ENCODE assay signal across 25 mouse cellular contexts in genomic region chr10:40130126-40130525, GRCm38 (mm10). TPM values are rescaled to one million over a fixed set of nuclear protein-coding genes. Genes with fewer than 3 reads are reported as not detected.
DNase-seq lines count a peak whose midpoint lies in the region; ATAC-seq and TF ChIP-seq lines count a peak whose summit lies in the region.
"Had no signal": no experiment of that assay in that cellular context is flagged by ENCODE, and none has a peak within 500 bp of the region (broad histone marks: within the 10 kb centered on the region; RNA-seq: fewer than 3 reads in every experiment).

No protein-coding gene starts in this region.

- peak; percentile 36 for DNase-seq in liver, adult 2 months (ENCODE audit: extremely low read depth, low read depth, low spot score)
- no peak for DNase-seq in liver
- DNase-seq in liver, postnatal 0 days = no peak
- no peak for DNase-seq in cerebellum, adult 11-12 months
- DNase-seq: adrenal gland, adult 2 months; adrenal gland, postnatal 36 days; cerebellum, adult 9-10 months; cerebellum, postnatal 36 days; gastrocnemius, postnatal 36 days; heart, postnatal 36 days; kidney, adult 9 months; kidney, postnatal 14 days; layer of hippocampus, postnatal 36 days; left cerebral cortex, postnatal 4 days had no signal

- 85% methylated on average over 1 of the region's 1 CpGs for WGBS in liver, adult 2 months
- 68% methylated on average over 1 of the region's 1 CpGs for WGBS in liver, embryonic 12.5 days (ENCODE audit: insufficient replicate concordance)
- 76% methylated on average over 1 of the region's 1 CpGs for WGBS in liver, postnatal 0 days (ENCODE audit: insufficient replicate concordance)
- WGBS in midbrain, embryonic 16.5 days = 88% methylated on average over 1 of the region's 1 CpGs

- no peaks in the 10 kb centered on the region for H3K9me3 ChIP-seq in liver, embryonic 12.5 days (replicated peaks)
- no peaks in the 10 kb centered on the region for H3K9me3 ChIP-seq in liver, postnatal 0 days (ENCODE audit: low read length)
- H3K9me3 ChIP-seq in midbrain, embryonic 16.5 days (replicated peaks; ENCODE audit: control insufficient read depth, low read length, poor library complexity, severe bottlenecking) = no peaks in the 10 kb centered on the region
- H3K9me3 ChIP-seq: hindbrain, embryonic 12.5 days; lung, embryonic 15.5 days; midbrain, embryonic 13.5 days had no signal

- TF ChIP-seq EP300 in liver, postnatal 0 days (IDR thresholded peaks at IDR 0.05; ENCODE audit: low read depth) = no peak

- H3K9ac ChIP-seq in liver, adult 2 months (ENCODE audit: low read depth, low read length) = no peak overlapping the region
- no peak overlapping the region for H3K9ac ChIP-seq in liver, embryonic 12.5 days
- no peak overlapping the region for H3K9ac ChIP-seq in liver, postnatal 0 days (replicated peaks)
- no peak overlapping the region for H3K9ac ChIP-seq in midbrain, embryonic 16.5 days (ENCODE audit: low read depth, low read length)
- H3K9ac ChIP-seq: hindbrain, embryonic 12.5 days; lung, embryonic 15.5 days; midbrain, embryonic 13.5 days had no signal

- H3K36me3 ChIP-seq in liver, adult 2 months (ENCODE audit: control insufficient read depth, insufficient read depth, low read length) = peaks cover 4% of the 10 kb centered on the region
- H3K36me3 ChIP-seq in liver, embryonic 12.5 days = peaks cover 41% of the 10 kb centered on the region
- H3K36me3 ChIP-seq in liver, postnatal 0 days (replicated peaks; ENCODE audit: insufficient read depth, low read length) = no peaks in the 10 kb centered on the region; the same call in 1 of the 2 replicates
- H3K36me3 ChIP-seq in midbrain, embryonic 16.5 days (ENCODE audit: control insufficient read depth, insufficient read depth, low read length) = no peaks in the 10 kb centered on the region
- H3K36me3 ChIP-seq: hindbrain, embryonic 12.5 days; lung, embryonic 15.5 days; midbrain, embryonic 13.5 days had no signal

- peaks cover 21% of the 10 kb centered on the region for H3K79me2 ChIP-seq in liver, adult 2 months (ENCODE audit: control insufficient read depth, insufficient read depth, low read length)

- H3K27me3 ChIP-seq in liver, adult 2 months (ENCODE audit: control insufficient read depth, insufficient read depth, low read length) = no peaks in the 10 kb centered on the region
- no peaks in the 10 kb centered on the region for H3K27me3 ChIP-seq in liver, embryonic 12.5 days (replicated peaks)
- H3K27me3 ChIP-seq in liver, postnatal 0 days (ENCODE audit: insufficient read depth, low read length) = no peaks in the 10 kb centered on the region
- no peaks in the 10 kb centered on the region for H3K27me3 ChIP-seq in midbrain, embryonic 16.5 days (ENCODE audit: control insufficient read depth, insufficient read depth, low read depth, low read length)
- H3K27me3 ChIP-seq: CH12.LX; hindbrain, embryonic 12.5 days; lung, embryonic 15.5 days; midbrain, embryonic 13.5 days had no signal

- no peak overlapping the region for H3K4me2 ChIP-seq in liver, embryonic 12.5 days
- H3K4me2 ChIP-seq in liver, postnatal 0 days (ENCODE audit: low read depth, low read length) = no peak overlapping the region
- H3K4me2 ChIP-seq in midbrain, embryonic 16.5 days (ENCODE audit: low read length) = no peak overlapping the region
- H3K4me2 ChIP-seq: hindbrain, embryonic 12.5 days; lung, embryonic 15.5 days; midbrain, embryonic 13.5 days had no signal

- no peak overlapping the region for H3K27ac ChIP-seq in liver, adult 2 months (replicated peaks; ENCODE audit: insufficient read depth, low read depth, low read length)
- 0 out of 2 replicates have a peak overlapping the region, but pooled peaks have one; percentile 6 for H3K27ac ChIP-seq in brown adipose tissue, adult 24 weeks (replicated peaks; ENCODE audit: low read depth, low read length)
- H3K27ac ChIP-seq in liver, embryonic 12.5 days = peak overlapping the region; percentile 98
- H3K27ac ChIP-seq in liver, postnatal 0 days (ENCODE audit: low read depth) = 0 out of 2 replicates have a peak overlapping the region, but pooled peaks have one; percentile 9
- no peak overlapping the region for H3K27ac ChIP-seq in midbrain, embryonic 16.5 days (ENCODE audit: low read length)
- H3K27ac ChIP-seq: hindbrain, embryonic 12.5 days; hindbrain, postnatal 0 days; lung, embryonic 15.5 days; midbrain, embryonic 13.5 days had no signal

- no peak overlapping the region for H3K4me3 ChIP-seq in liver, adult 2 months (ENCODE audit: insufficient read depth, low read depth, low read length)
- no peak overlapping the region for H3K4me3 ChIP-seq in brown adipose tissue, adult 24 weeks (ENCODE audit: insufficient read depth, low read depth, low read length)
- no peak overlapping the region for H3K4me3 ChIP-seq in liver, embryonic 12.5 days
- H3K4me3 ChIP-seq in liver, postnatal 0 days (ENCODE audit: low read depth, low read length) = no peak overlapping the region
- no peak overlapping the region for H3K4me3 ChIP-seq in midbrain, embryonic 16.5 days (ENCODE audit: low read depth, low read length)
- H3K4me3 ChIP-seq: hindbrain, embryonic 12.5 days; lung, embryonic 15.5 days; midbrain, embryonic 13.5 days had no signal

- TF ChIP-seq CTCF in liver, adult 2 months (IDR thresholded peaks at IDR 0.05; ENCODE audit: low read depth, low read length) = no peak
- TF ChIP-seq CTCF in liver, postnatal 0 days (IDR thresholded peaks at IDR 0.05; ENCODE audit: low read depth) = no peak

- peaks cover 8% of the 10 kb centered on the region for H3K4me1 ChIP-seq in liver, adult 2 months (ENCODE audit: control insufficient read depth, insufficient read depth, low read length)
- no peaks in the 10 kb centered on the region for H3K4me1 ChIP-seq in brown adipose tissue, adult 24 weeks (ENCODE audit: control insufficient read depth, insufficient read depth, insufficient read length, low read length)
- H3K4me1 ChIP-seq in liver, embryonic 12.5 days = peaks cover 94% of the 10 kb centered on the region
- peaks cover 33% of the 10 kb centered on the region for H3K4me1 ChIP-seq in liver, postnatal 0 days (ENCODE audit: insufficient read depth)
- no peaks in the 10 kb centered on the region for H3K4me1 ChIP-seq in midbrain, embryonic 16.5 days (ENCODE audit: control insufficient read depth, insufficient read depth, low read length)
- H3K4me1 ChIP-seq: hindbrain, embryonic 12.5 days; lung, embryonic 15.5 days; midbrain, embryonic 13.5 days had no signal

- no peak for ATAC-seq in liver, embryonic 12.5 days
- no peak for ATAC-seq in liver, postnatal 0 days
- ATAC-seq in midbrain, embryonic 16.5 days = no peak
- ATAC-seq: activated CD4-positive, CD25-positive, alpha-beta regulatory T cell, adult 4 months; forebrain, embryonic 14.5 days; hindbrain, postnatal 0 days; intestine, postnatal 0 days; midbrain, embryonic 13.5 days had no signal

- TF ChIP-seq POLR2A in liver, adult 2 months (IDR thresholded peaks at IDR 0.05; ENCODE audit: extremely low read depth, insufficient read depth, low read length) = no peak

RNA-seq across cellular contexts. Expression of gene Slc16a10, which starts 11.9 kb away (rescaled TPM):
- total RNA-seq in liver, adult 2 months (2014; rRNA removed) = 72.2 and 76.0 TPM in 2 replicates
- 55.4 and 61.4 TPM in 2 replicates for polyA plus RNA-seq in liver, adult 2 months (2012; rRNA removed)
- 15.4 and 16.1 TPM in 2 replicates for polyA plus RNA-seq in brown adipose tissue, adult 24 weeks (2012; ENCODE audit: insufficient read depth, insufficient read length, missing spikeins)
- 93.9 and 99.9 TPM in 2 replicates for polyA plus RNA-seq in liver, embryonic 12.5 days (2016; fragmentation: Nextera tagmentation; extraction: Ambion mirVana)
- 20.2 and 22.1 TPM in 2 replicates for polyA plus RNA-seq in liver, postnatal 0 days (2015; fragmentation: Nextera tagmentation; extraction: Ambion mirVana)
- polyA plus RNA-seq in midbrain, embryonic 16.5 days (2015; fragmentation: Nextera tagmentation; extraction: Ambion mirVana) = 1.9 and 4.1 TPM in 2 replicates

Comparison
In these comparisons a context has a peak if more than half of its experiments do, and no peak if none do; other contexts are left out.
1. H3K27ac ChIP-seq: peak in brown adipose tissue, adult 24 weeks (single experiment), liver, embryonic 12.5 days (single experiment) and liver, postnatal 0 days (single experiment); none in liver, adult 2 months (single experiment) and midbrain, embryonic 16.5 days (single experiment).